Mouse (Mus musculus) gastrocnemius, postnatal 10 days (tissue): ENCODE data around the gene Gm7030. TPM values are rescaled to one million over a fixed set of nuclear protein-coding genes. Genes with fewer than 3 reads are reported as not detected.
"Not testable (repeated sequence)": the region's sequence is repeated elsewhere in the genome, so short reads cannot be mapped to it uniquely, and the experiment has no call there.

ENCODE experiments used
- DNase-seq: peaks from one replicate; pipeline ENCODE4 v3.0.0; 2021; ENCODE audit warnings: mixed read lengths
- total RNA-seq, 2 experiments: library from RNA; stranded (reverse); gene quantifications; 2 replicates each; pipeline ENCODE4 v1.2.3; 2021

The Gm7030 gene
- total RNA-seq, 2 experiments from 2014 or later = not detected

GRCm38 (mm10) chr17:36135421-36136231 lies 6.4 kb upstream of the Gm7030 start:
- not testable (repeated sequence) for DNase-seq

GRCm38 (mm10) chr17:36131516-36132265 lies 2.5 kb upstream of the Gm7030 start:
- no peak for DNase-seq

DNA sequence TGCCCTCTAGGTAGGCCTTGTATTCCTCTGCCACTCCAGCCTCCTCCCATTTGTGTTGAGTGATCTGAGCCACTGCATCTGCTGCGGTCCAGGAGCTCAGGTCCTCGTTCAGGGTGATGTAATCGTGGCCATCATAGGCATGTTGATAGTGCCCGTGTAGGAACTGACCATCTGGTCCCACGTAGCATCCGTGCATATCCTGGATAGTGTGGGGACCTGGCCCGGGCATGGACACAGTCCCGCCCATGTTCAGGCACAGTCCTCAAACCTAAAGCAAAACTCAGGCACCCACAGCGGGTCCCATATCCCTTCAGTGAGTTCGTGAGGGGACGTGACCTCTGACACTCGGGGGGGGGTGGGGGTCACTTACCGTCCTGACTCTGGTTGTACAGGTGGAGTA lies 700 bp downstream of the Gm7030 start:
- DNase-seq = not testable (repeated sequence)

DNA sequence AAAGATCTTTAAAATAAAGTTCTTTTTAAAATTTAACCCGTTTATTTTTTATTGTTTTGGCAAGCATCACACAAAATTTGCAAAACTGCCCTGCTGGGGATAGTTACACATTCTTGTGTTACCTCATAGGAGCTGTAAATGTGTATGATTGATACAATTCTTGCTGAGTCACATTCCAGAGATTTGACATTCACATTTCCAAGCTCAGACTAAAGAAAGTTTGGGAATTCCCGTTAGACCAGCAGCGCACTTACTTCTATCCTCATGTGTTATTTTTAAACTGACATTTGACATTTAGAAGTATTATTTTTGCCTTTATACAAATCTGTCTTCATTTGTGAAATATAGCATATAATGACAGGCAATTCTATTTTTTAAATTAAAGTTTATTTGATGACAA lies 5.1 kb downstream of the Gm7030 start:
- not testable (repeated sequence) for DNase-seq

GRCm38 (mm10) chr17:36121352-36122020 lies 7.7 kb downstream of the Gm7030 start, which contains the start of gene Gm19684:
Gene Gm19684 (plus strand): TSS chr17:36121678.
- DNase-seq = not testable (repeated sequence)

DNA sequence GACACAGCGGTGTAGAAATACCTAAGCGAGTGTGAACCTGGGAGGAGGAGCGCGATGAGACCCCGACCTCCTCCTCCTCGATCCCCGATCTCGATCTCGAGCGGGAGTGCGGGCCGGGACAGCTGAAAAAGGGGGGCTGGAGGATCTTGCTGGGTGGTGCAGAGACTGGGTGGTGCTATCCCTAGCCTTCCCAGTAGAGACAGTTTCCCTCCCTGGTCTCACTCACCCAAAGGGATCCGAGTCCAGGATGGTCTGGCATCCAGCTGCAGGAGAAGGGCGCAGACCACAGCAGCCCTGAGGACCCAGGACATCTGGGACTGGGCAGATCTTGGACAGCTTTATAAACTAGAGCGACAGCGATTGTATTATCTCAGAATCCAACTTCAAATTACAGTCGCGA lies 8.4 kb downstream of the Gm7030 start:
- DNase-seq = not testable (repeated sequence)

GRCm38 (mm10) chr17:36116545-36116944 lies 12.7 kb downstream of the Gm7030 start:
- not testable (repeated sequence) for DNase-seq

GRCm38 (mm10) chr17:36113979-36114593 lies 15.1 kb downstream of the Gm7030 start:
- DNase-seq = peak; percentile 42

- DNase-seq = not testable (repeated sequence)
Observed at GRCm38 (mm10) chr17:36111510-36111868, 17.7 kb downstream of the Gm7030 start.

DNA sequence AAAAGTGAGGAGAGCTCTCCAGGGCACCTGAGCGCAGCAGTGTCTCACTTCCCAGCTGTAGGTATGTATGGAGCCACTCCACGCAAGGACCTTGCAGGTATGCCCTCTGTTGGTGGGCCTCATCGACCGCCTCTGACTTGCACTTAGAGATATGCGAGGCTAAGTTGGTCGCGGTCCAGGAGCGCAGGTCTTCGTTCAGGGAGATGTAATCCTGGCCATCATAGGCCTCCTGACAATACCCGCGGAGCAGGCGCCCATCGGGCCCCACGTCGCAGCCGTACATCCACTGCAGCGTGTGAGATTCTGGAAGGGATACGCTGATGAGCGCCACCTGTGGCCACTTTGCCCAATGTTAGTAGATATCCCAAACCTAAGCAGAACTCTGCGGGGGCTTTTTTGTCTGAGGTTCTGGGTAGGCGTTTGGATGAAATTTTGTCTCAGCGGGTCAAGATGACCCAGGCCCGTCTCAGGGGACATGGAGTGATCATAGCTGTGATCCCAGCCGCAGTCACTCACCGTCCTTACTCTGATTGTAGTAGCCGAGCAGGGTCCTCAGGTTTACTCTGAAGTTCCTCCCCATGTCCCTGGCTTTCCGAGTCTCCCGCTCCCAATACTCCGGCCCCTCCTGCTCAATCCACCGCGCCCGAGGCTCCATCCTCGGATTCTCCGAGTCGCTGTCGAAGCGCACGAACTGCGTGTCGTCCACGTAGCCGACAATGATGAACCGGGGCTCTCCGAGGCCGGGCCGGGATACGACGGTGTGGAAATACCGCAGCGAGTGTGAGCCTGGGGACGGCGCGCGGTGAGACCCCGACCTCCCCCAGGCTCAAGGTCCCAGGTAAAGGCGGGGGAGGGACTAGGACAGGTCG lies 18.4 kb downstream of the Gm7030 start:
- not testable (repeated sequence) for DNase-seq

- not testable (repeated sequence) for DNase-seq
Observed at GRCm38 (mm10) chr17:36110129-36110528, 19.1 kb downstream of the Gm7030 start.

DNA sequence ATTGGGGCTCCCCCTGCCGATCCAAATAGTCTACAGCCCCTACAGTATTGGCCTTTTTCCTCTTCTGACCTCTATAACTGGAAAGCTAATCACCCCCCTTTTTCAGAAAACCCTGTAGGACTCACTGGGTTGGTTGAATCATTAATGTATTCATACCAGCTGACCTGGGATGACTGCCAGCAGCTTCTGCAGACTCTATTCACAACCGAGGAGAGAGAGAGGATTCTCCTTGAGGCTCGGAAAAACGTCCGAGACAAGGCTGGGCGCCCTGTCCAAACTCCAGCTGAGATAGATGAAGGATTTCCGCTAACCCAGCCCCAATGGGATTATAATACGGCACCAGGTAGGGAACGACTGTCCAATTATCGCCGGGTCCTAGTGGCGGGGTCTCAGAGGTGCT lies 27.1 kb downstream of the Gm7030 start:
- not testable (repeated sequence) for DNase-seq

DNA sequence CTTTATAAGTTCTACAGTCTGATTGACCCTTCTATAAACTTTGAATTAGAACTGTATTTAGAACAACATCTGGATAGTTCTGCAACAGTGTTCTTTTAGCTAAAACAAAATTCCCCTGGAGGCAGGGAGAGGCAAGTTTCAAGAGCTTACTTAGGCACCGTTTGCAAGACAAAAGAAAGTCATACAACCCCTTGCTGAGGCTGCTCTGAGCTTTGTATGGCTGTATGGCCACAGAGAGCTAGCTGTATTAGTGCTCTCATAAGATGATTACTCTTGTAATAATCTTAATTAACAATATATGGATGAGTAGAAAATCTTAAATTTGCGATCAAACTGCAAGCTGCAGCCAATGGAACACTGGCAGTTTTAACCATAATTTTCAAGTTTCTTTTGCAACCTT lies 29.6 kb downstream of the Gm7030 start:
- DNase-seq = not testable (repeated sequence)

GRCm38 (mm10) chr17:36093936-36094335 lies 35.3 kb downstream of the Gm7030 start:
- DNase-seq = no peak

DNA sequence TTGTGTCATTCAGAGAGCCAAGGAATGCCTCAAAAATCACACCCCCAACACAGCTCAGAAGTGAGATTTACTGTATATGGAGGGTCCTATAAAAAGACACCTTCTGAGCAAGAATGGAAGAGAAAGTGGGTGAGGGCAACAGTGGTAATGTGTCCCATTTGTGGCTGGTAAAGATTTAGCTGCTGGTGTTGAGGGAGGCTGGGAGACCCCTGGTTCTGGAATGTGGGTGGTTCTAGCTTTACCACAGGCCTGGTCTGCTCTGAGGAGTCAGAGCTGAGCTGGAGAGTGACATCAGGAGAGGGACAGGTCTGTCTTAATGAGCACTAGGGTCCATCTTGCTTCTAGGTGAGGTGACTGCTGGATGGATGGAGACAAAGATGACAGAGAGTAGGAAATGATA lies 36.7 kb downstream of the Gm7030 start:
- not testable (repeated sequence) for DNase-seq

GRCm38 (mm10) chr17:36091933-36092332 lies 37.3 kb downstream of the Gm7030 start:
- DNase-seq = not testable (repeated sequence)

GRCm38 (mm10) chr17:36085976-36086375 lies 43.2 kb downstream of the Gm7030 start:
- not testable (repeated sequence) for DNase-seq

DNA sequence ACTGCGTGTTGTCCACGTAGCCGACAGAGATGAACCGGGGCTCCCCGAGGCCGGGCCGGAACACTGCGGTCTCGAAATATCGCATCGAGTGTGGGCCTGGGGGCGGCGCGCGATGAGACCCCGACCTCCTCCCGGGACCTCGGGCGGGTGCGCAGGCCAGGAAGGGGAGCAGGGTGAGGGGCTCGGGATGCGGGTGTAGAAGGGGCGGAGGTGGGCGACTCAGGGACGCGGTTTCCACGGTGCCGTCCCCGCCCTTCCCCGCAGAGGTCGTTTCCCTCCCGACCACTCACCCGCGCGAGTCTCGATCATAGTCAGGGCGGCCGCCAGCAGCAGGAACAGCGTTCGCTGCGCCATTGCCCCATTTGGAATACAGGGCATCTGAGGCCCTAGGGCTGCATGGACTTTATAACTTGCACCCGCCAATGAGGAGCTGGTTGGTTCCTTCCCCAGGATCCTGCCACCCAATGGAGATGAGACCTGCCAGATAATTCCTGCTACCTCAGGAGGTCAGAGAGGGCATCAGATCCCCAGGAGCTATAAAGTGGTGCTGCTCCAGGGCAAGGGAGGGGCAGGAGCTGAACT lies 45.3 kb downstream of the Gm7030 start:
- DNase-seq = no peak

DNA sequence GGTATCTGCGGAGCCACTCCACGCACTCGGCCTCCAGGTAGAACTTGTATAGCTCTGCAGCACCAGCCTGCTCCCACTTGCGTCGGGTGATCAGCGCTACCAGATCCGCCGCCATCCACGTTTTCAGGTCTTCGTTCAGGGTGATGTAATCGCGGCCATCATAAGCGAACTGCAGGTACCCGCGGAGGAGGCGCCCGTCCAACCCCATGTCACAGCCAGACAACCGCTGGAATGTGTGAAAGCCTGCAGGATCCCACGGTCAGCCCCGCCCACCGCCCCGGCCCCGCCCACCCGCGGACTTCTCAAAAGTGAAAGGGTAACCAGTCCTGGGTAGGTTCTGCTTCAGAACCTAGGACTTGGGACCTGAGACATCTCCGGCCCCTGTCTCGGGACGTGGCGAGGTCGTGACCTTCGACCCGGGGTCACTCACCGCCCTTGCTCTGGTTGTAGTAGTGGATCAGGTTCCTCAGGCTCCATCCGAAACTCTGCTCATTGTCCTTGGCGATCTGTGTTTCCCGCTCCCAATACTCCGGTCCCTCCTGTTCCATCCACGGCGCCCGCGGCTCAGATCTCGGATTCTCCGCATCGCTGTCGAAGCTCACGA lies 45.9 kb downstream of the Gm7030 start:
- DNase-seq = peak; percentile 17

DNA sequence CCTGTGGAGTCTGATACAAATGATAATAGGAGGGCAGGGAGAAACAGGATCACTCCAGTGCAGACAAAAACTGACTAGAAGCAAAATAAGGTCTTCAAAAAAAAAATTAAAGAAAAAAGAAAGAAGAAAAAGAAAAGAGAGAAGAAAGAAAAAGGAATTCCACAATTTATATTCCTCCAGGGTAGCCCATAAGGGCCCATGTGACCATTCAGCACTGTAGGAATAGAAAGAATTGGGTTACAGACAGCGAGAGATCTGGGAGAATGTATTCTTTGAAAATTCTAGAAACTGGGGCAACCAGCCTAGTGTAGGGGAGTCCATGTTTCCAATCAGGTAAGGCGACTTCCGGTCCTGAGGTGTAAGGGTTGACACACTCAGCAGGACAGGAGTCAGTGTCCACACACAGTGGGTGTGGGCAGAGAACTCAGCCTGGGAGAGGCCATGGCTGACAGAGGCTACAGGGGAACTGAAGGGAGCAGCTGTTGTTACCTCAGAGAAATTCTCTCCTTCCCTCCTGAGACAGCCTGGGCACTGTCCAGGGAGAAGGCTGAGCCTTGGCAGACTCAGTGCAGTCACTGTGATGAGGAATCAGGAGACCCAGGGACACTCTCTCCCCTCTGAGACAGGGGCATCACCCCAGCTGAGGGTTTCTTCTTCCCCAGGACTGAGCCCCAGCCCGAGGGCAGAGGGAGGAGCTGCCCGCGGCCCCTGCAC lies 46.5 kb downstream of the Gm7030 start:
- not testable (repeated sequence) for DNase-seq
